Mouse (Mus musculus) T-helper 1 cell (primary cell): Measurements from ENCODE around the gene Kif3c.

Source experiments
- in situ Hi-C: fragments of 300-600 bp; cut with MboI, MseI; formaldehyde crosslinking; loops from one replicate; pipeline ENCODE4 v1.15.1; 2025; ENCODE audit warnings: high pct_unique_total_duplicates

Gene Kif3c

DNA sequence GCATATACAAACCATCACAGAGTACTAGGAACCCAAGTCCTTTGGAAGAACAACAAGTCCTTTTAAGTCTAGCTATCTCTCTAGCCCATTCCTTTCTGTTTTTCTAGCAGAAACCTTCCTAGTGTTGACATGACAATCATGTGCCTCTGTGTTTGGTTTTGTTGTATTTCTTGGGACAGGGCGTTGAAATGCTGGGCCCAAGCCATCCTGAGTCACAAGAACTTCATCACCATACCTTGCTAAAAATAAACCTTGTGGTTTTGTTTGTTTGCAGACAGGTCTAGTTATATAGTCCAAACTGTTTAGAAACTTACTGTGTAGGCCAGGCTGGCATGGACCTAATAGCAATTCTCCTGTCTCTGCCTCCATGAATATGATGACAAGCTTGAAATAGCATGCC lies 57.9 kb downstream of the Kif3c start:
- in situ Hi-C loops = no loop called here

DNA sequence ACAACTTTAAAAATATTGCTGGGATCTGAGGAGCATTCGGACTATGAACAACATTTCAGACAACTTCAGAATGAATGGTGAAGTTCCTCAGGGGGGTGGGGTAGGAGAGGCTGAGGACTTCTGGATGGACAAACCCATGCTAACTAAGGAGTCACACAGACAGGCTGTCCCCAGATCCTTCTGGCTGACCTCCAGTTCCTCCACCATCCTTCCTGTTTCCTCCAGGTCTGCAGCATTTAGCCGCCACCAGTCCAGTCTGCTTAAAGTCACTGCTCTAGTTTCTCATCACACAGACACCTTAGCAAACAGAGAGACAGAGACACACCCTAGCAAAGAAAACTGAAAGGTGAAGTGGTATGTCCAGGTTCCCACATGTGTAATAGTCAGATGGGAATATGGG lies 59.2 kb downstream of the Kif3c start:
- in situ Hi-C loops = no loop called here

DNA sequence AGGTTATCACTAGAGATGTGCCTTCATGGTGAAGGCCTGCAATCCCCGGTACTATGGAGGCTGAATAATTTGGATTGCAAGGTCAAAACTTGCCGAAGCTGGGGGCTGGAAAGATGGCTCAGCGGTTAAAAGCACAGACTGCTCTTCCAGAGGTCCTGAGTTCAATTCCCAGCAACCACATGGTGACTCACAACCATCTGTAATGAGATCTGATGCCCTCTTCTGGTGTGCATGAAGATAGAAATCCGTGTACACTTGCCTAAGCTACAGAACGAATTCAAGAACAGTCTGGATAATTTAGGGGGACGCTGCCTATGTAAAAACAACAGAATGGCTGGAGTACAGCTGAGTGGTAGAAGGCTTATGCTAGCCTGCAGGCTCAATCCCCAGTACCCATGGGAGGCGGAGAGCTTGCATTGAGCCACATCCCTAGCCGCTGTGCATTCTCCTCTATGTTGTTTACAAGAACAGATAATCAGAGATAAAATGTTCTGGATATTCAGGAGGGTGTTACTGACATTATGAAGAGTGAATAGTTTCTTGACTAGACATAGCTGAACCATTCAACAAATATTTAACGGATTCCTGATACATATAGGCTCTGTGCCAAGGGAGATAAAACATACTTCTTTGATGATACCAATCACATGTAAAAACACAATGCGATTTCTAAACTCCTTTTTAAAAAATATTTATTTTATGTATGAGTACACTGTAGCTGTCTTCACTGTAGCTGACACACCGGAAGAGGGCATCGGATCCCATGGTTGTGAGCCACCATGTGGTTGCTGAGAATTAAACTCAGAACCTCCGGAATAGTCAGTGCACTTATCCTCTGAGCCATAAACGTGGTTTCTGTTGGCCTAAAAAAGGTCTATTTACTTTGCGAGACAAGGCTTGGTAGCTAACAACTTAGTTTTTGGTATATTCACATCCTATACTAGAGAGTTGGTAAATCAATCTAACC lies 60.7 kb downstream of the Kif3c start:
- in situ Hi-C loops = loop anchor here (5.0 kb wide), 1 partner anchor 58 kb away; the partner anchor contains the start of gene Kif3c

DNA sequence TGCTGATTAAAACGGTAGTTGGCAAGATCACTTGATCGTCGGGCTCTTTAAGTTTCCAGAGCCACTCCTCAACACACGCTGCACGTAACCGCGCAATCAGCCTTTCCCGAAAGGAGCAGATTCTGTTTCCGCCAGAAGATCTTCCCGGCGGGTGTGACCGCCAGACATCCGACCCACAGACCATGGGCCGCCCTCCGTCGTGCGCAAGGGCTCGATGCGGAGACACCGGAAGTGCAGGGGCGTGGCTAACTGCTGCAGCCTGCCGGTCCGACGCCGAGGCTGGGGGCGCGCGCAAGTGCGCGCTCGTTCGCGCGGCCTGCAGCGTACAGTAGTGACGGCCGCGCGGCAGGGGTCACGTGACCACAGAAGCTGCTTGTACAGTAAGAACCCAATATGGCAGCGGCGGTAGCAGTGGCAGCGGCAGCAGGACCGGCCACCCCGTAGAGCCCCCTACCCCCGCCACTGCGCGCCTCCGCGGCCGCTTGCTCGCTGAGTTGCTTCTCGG lies 61.6 kb downstream of the Kif3c start, which contains the start of gene Asxl2:
Gene Asxl2 (plus strand): TSS at position 328 of the 505 bp plus-strand sequence.
- in situ Hi-C loops = loop anchor here (5.0 kb wide), 1 partner anchor 59 kb away; the partner anchor contains the start of gene Kif3c

DNA sequence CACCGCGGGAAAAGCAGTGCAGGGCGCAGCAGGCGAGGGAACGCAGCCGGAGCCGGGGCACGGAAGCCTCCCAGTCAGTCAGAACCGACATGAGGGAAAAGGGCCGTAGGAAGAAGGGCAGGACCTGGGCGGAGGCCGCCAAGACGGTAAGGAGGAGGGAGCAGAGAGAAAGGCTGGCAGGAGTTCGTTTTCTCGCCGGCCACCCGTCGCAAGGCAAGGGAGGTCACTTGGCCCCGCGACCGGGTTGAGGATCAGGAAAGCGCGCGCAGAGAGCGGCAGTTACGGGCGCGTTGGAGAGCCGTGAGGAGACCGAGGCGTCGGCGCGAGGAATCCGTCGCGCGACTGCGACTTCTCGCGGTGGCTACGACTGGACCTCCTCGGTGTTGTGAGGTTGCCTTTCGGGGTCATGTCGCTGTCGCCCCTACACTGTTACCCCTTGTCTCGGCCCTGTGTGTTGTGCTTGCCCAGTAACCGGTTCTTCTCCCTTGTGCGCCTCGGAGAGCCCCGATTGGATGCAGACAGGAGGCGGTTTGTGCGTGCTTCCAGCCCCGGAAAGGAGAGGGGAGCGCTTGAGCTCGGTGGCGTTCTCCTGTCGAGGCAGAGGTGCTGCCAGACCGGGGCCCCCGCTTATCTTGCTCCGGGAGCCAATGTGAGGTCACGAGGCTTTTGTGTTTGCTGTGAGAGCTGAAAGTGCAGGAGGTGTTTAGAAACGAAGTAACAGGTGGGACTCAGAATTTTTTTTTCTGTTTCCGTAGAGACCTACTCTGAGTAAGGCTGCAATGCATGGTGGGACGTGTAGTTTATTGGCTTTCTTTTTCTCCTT lies 62.3 kb downstream of the Kif3c start:
- in situ Hi-C loops = loop anchor here (5.0 kb wide), 1 partner anchor 60 kb away; the partner anchor contains the start of gene Kif3c

DNA sequence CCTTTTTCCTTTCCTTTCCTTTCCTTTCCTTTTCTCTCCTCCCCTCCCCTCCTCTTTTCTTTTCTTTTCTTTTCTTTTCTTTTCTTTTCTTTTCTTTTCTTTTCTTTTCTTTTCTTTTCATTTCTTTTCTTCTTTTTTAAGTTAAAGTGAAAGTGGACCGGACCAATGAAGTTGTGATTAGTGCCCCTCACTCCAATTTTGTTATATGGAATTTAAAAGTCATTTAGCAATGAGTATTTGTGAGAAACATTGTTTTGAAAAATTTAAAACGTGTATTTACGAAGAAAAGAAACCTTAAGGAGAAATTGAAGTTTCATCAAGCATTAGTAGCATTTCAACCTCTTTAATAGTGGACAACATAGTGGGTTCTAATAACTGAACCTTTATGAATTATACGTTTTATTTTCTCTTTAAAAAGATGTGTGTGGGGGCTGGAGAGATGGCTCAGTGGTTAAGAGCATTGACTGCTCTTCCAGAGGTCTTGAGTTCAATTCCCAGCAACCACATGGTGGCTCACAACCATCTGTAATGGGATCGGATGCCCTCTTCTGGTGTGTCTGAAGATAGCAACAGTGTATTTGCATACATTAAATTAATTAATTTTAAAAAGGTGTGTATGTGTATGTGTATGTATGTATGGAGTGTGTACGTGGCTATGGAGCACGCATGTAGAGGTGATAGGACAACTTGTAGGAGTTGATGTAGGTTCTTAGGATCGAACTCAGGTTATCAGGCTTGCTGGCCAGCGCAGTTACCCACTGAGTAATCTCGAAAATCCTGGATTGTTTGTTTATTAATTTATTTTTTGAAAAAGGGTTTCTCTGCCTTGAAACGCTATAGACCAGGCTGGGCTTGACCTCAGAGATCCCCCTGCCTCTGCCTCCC lies 63.2 kb downstream of the Kif3c start:
- in situ Hi-C loops = loop anchor here (5.0 kb wide), 1 partner anchor 61 kb away; the partner anchor contains the start of gene Kif3c

DNA sequence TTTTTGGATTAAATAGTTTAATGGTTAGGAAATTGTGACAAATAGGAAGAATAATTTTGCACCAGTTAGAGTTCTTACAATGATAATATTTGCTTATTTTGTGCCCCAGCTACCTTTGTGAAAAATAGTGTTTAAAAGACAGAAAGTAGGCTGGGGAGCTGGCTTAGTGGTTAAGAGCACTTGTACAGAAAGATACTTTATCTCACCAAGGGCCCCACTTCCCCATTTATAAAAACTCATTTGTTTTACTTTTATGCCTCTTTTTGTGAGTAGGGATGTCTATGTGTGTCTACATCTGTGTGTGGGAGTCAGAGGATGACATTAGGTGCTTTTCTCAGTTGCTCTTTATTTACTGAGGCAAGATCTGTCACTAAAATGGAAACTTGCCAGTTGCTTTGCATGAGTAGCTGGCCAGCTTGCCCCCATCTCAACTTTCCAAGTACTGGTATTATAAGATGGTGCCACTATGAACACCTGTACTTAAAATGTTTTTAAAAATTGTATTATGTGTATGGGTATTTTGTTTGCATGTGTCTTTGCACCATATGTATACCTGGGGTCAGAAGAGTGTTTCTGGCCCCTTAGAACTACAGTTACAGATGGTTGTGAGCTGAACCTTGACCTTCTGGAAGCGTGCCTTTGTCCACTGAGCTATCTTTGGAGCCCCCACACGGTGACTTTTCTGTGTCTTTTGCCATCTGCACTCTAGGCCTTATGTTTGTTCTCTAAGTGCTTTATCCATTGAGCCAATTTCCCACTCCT lies 64.9 kb downstream of the Kif3c start:
- in situ Hi-C loops = loop anchor here (5.0 kb wide), 1 partner anchor 63 kb away; the partner anchor contains the start of gene Kif3c

DNA sequence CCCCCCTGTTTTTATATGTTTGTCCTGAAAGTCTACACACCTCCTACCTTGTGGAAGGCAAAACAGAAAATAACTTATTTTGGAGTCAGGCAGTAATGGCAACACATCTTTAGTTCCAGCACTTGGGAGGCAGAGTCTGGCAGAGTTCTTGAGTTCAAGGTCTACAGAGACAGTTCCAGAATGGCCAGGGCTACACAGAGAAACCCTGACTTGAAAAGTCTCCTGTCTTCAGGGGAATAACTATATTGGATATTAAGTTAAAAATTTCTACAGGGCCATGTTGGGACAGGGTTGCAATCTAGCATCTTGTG lies 65.5 kb downstream of the Kif3c start:
- in situ Hi-C loops = no loop called here

DNA sequence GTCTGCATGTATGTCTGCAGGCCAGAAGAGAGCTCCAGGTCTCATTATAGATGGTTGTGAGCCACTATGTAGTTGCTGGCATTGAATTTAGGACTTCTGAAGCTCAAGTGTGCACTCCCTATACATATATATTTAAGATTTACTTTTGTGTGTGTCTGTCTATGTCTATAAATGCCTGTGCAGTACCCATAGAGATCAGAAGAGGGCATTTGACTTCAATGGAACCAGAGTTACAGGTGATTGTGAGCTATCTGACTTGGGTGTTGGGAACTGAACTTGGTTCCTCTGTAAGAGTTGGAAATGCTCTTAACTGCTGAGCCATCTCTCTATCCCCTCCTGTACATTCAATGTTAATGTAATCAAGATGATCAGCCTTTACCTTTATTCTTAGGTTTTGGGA lies 66.1 kb downstream of the Kif3c start:
- in situ Hi-C loops = no loop called here

DNA sequence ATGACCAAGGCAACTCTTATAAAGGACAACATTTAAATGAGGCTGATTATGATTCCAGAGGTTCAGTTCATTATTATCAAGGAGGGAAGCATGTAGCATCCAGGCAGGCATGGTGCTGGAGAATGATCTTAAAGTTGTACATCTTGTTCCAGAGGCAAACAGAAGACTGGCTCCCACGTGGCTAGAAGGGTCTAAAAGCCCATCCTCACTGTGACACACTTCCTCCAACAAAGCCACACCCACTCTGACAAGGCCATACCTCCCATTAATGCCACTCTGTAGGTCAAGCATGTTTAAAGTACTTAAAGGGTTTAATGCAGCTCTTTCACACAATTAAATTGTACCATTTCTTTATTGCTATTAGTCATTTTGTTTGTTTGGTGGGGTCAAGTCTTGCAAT lies 68.8 kb downstream of the Kif3c start:
- in situ Hi-C loops = no loop called here

DNA sequence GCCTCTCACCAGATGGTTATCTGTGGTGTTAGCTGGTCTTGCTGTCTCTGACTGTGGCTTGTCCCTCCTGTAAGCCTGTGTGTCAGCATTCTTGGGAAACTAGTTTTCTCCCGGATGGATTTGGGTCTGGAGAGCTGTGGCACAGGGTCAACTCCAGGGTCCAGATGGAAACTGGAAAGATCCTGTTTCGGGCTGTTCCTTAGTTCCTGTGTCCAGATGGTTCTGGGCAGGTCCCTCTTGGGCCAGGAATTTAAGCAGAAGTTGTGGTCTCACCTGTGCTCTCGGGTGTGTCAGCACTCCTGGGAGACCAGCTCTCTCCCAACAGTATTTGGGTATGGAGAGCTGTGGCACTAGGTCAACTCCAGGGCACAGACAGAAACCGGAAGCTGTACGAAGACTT lies 71.5 kb downstream of the Kif3c start:
- in situ Hi-C loops = no loop called here

DNA sequence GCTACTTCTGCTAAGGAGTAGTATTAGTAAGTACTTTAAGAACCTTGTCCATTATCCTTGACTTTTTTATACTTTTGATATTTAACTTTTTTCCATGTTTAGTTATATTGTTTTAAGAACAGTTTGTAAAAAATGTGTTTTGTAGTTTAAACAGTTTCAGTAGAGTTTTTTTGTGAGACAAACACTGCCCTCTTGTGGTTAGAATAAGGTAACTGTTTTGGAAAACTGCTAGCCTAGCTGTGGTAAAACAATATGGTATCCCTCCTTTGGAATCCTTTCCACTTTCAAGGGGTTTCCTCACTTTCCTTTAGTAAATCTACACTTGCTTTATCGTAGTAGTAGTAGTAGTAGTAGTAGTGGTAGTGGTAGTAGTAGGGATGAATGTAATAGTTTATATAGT lies 72.9 kb downstream of the Kif3c start:
- in situ Hi-C loops = no loop called here

DNA sequence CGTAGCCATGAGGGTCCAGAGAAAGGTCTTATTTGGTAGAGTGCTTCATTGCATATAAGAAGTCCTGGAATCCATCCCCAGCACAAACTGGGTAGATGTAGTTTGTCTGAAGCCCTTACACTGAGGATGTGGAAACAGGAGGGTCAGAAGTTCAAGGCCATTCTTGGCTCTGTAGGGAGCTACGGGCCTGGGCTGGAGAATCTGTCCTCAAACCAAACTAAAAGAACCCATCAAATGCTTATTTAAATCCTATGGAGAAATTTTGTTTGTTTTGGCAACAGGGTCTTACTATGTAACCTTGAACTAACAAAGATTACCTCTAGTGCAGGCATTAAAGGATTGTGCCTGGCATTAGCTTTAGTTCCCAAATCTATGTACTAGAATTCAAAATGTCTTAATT lies 76.0 kb downstream of the Kif3c start:
- in situ Hi-C loops = no loop called here

DNA sequence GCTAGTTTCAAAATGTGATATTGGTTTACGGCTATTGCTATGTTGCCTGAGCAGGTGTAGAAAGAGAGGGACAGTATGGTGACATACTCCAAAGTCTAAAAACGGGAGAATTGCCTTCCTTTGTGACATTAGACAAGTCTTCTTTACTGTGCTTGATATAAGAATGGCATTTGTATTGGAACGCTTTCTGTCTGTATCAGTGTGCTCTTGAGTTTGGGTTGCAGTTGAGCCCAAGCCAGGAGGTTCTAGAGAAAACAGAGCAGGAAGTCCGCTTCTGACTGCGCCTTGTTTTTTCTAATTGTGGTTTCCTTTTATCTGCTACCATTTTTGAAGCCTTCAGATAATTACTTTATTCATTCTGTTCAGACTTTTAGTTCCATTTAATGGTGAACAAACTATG lies 76.4 kb downstream of the Kif3c start:
- in situ Hi-C loops = no loop called here

DNA sequence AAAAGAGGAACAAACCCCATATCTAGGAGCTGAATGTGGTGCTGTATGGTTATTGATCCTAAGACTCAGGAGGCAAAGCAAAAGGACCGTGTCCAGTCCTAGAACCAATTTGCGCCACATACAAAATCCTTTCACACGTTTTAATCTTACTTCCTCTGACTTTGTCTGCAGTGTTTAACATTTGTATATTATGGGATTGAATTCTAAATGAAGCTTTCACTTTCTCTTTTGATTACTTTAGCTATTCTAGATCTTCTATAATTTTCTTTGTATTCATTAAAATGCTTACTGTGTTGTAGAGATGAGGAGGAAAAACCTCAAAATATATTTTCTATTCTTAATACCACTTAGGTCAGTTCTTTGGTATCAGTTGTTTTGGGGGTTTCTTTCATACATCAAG lies 88.6 kb downstream of the Kif3c start:
- in situ Hi-C loops = no loop called here
